Mouse (Mus musculus) C2C12 (cell line): ENCODE data around the gene Bcam.

Experiments
- CEBPB ChIP-seq: IDR thresholded peaks from one replicate; pipeline ENCODE4 v1.6.1; 2011; ENCODE audit warnings: low read depth, mild to moderate bottlenecking, control low read depth, moderate library complexity
- CTCF ChIP-seq: IDR thresholded peaks from one replicate; pipeline ENCODE4 v1.5.1; 2011; ENCODE audit not compliant: control insufficient read depth, insufficient read depth, insufficient read length
- MYOG ChIP-seq: IDR thresholded peaks from one replicate; pipeline ENCODE4 v1.6.1; 2011; ENCODE audit not compliant: control insufficient read depth, insufficient read length; ENCODE audit errors: extremely low read depth

GRCm38 (mm10) chr7:19713196-19713595 lies 57.6 kb downstream of the Bcam start:
- TF ChIP-seq CTCF: peak; percentile 1
- TF ChIP-seq MYOG: no peak
- no peak for TF ChIP-seq CEBPB
